Mouse (Mus musculus): ENCODE measurements around the gene Klhdc7b. TPM values are rescaled to one million over a fixed set of nuclear protein-coding genes. Genes with fewer than 3 reads are reported as not detected.

Klhdc7b gene
- polyA plus RNA-seq, 2 experiments: not detected

DNA sequence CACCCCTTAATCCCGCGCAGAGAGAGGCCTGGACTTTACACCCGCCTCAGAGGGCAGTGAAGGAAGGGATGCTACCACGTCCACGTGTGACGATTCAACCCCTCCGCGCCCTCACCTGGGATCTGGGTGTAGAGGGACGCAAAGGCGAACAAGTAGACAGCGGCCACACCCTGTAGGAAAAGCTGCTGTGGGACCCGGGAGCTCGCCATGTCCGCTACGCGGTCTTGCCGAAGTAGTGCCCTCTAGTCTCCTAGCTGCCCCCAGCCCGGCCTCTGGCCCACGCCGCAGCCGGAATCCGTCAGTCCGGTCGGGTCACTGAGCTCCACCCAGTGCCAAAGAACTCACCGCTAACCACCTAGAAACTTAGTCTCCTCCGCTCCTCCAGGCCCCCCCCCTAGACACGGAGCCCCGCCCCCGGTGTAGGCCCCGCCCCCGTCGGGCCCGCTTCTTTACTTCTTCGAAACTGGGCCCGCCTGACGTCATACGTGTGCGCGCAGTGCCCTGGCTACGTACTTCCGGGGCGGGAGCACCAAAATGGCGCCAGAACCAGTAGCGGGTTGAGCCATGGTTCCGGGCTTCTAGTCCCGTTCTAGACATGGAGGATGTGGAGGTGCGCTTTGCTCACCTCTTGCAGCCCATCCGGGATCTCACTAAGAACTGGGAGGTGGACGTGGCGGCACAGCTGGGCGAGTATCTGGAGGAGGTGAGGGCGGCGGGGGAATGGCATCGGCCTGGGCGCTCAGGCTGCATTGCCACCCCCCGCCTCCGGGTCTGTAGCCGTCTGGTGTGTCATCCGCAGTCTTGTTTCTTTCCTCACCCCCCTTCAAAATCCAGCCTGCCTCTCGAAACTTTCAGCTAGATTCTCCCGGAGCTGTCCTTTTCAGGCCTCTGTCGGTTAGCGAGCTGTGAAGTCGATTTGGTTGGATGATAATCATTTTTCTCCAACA lies 29.2 kb upstream of the Klhdc7b start, which contains the start of the genes Lmf2 and Ncaph2:
Gene Lmf2, minus strand, starts transcription at position 419 of the 947 bp plus-strand sequence.
Gene Ncaph2, plus strand, starts transcription at position 479 of the 947 bp plus-strand sequence.
- Histone ChIP-seq H3K9ac (ENCODE audit: low read depth, low read length, severe bottlenecking) (peak within 1 kb of the TSS; percentile 83), H3K27me3 (ENCODE audit: control insufficient read depth, insufficient read depth, low read length) (no peaks in the 10 kb centered on the region), H3K4me1 (ENCODE audit: control insufficient read depth, insufficient read depth, low read length) (peaks cover 18% of the 10 kb centered on the region), H3K9me3 (ENCODE audit: control insufficient read depth, low read length) (no peaks in the 10 kb centered on the region), H3K4me3 (replicated peaks; ENCODE audit: low read length) (peak within 1 kb of the TSS; percentile 89), H3K27ac (replicated peaks; ENCODE audit: low read depth, low read length) (peak within 1 kb of the TSS; percentile 89), H3K4me2 (replicated peaks; ENCODE audit: low read depth, low read length, severe bottlenecking) (peak within 1 kb of the TSS; percentile 77), H3K36me3 (ENCODE audit: control insufficient read depth, insufficient read depth, low read length) (peaks cover 46% of the 10 kb centered on the region)
- peak; percentile 51; the same call in 1 of the 2 replicates for TF ChIP-seq POLR2A (IDR thresholded peaks at IDR 0.05; ENCODE audit: borderline replicate concordance, extremely low read depth, insufficient read depth, insufficient read length)
- WGBS: under 1% methylated on average over 60 of the region's 64 CpGs
- ATAC-seq (ENCODE audit: low FRiP score, low read depth) (peak; percentile 94), DNase-seq (ENCODE audit: low spot score) (peak; percentile 95)

DNA sequence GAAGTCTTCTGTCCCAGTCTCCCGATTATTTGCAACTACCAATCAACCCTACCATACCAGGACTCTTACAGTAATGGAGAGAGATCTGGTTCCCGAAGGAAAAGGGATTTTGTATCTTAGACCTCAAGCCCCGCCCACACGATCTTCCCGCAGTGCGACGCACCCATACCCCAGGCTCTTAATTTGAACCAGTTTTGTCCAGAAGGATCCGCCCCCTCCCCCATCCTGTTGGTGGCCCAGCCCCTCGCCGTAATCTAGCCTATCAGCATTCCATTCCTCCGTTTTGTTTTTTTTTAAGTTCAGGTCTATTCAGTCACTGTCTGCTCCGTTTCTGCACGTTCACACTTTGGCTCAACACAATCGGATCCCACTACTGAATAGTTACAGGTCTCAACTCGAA lies 28.3 kb upstream of the Klhdc7b start:
- peak overlapping the region; percentile 89 for H3K4me3 ChIP-seq (replicated peaks; ENCODE audit: low read length)
- no peaks in the 10 kb centered on the region for H3K9me3 ChIP-seq (ENCODE audit: control insufficient read depth, low read length)
- peak; percentile 96 for DNase-seq (ENCODE audit: low spot score)
- H3K27me3 ChIP-seq (ENCODE audit: control insufficient read depth, insufficient read depth, low read length): no peaks in the 10 kb centered on the region
- under 1% methylated on average over 15 of the region's 15 CpGs for WGBS
- no peak for TF ChIP-seq POLR2A (IDR thresholded peaks at IDR 0.05; ENCODE audit: borderline replicate concordance, extremely low read depth, insufficient read depth, insufficient read length)
- H3K36me3 ChIP-seq (ENCODE audit: control insufficient read depth, insufficient read depth, low read length): peaks cover 47% of the 10 kb centered on the region
- peak overlapping the region; percentile 89 for H3K27ac ChIP-seq (replicated peaks; ENCODE audit: low read depth, low read length)
- ATAC-seq (ENCODE audit: low FRiP score, low read depth): peak; percentile 73
- H3K4me2 ChIP-seq (replicated peaks; ENCODE audit: low read depth, low read length, severe bottlenecking): peak overlapping the region; percentile 59
- H3K4me1 ChIP-seq (ENCODE audit: control insufficient read depth, insufficient read depth, low read length): peaks cover 18% of the 10 kb centered on the region
- peak overlapping the region; percentile 83 for H3K9ac ChIP-seq (ENCODE audit: low read depth, low read length, severe bottlenecking)

DNA sequence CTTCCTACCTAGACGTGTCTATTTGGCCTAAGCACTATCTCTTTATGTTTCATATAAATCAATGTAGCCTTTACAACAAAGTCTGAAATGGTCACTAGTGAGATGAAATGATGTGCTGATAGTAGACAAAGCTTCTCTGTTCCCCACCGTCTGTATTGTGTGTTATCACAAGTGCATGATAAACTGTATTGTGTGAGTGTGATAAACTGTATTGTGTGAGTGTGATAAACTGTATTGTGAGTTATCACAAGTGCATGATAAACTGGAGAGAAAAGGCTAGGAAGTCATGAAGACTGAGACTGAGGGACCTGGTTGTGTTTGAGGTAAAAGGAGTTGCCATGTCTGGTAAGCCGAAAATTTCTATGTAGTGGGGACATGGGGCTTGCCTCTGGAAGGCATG lies 25.9 kb upstream of the Klhdc7b start:
- H3K9me3 ChIP-seq (ENCODE audit: control insufficient read depth, low read length): no peaks in the 10 kb centered on the region
- 87% methylated on average over 3 of the region's 3 CpGs for WGBS
- no peaks in the 10 kb centered on the region for H3K27me3 ChIP-seq (ENCODE audit: control insufficient read depth, insufficient read depth, low read length)
- H3K4me2 ChIP-seq (replicated peaks; ENCODE audit: low read depth, low read length, severe bottlenecking): no peak overlapping the region
- no peak overlapping the region for H3K4me3 ChIP-seq (replicated peaks; ENCODE audit: low read length)
- TF ChIP-seq POLR2A (IDR thresholded peaks at IDR 0.05; ENCODE audit: borderline replicate concordance, extremely low read depth, insufficient read depth, insufficient read length): no peak
- peaks cover 18% of the 10 kb centered on the region for H3K4me1 ChIP-seq (ENCODE audit: control insufficient read depth, insufficient read depth, low read length)
- ATAC-seq (ENCODE audit: low FRiP score, low read depth) (no peak), DNase-seq (ENCODE audit: low spot score) (no peak)
- H3K27ac ChIP-seq (replicated peaks; ENCODE audit: low read depth, low read length): no peak overlapping the region
- peaks cover 44% of the 10 kb centered on the region for H3K36me3 ChIP-seq (ENCODE audit: control insufficient read depth, insufficient read depth, low read length)
- no peak overlapping the region for H3K9ac ChIP-seq (ENCODE audit: low read depth, low read length, severe bottlenecking)

DNA sequence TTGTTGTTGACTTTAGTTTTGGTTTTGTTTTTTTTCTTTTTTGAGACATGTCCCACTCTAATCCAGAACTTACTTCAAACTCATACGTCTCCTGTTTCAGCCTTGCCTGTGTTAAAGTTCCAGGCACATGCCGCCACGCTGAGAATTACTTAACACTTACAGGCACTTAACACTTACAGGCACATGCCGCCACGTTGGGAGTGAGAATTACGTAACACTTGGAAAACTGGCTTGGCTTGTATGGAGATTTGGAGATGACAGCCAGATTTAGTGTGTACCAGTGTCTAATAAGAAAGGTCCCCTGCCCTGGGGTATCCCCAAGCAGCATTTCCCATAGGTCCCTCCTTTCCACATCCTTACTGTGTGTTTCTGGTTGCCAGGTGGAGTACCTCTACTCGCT lies 21.7 kb upstream of the Klhdc7b start:
- no peak overlapping the region for H3K27ac ChIP-seq (replicated peaks; ENCODE audit: low read depth, low read length)
- H3K27me3 ChIP-seq (ENCODE audit: control insufficient read depth, insufficient read depth, low read length): no peaks in the 10 kb centered on the region
- peaks cover 80% of the 10 kb centered on the region for H3K36me3 ChIP-seq (ENCODE audit: control insufficient read depth, insufficient read depth, low read length)

DNA sequence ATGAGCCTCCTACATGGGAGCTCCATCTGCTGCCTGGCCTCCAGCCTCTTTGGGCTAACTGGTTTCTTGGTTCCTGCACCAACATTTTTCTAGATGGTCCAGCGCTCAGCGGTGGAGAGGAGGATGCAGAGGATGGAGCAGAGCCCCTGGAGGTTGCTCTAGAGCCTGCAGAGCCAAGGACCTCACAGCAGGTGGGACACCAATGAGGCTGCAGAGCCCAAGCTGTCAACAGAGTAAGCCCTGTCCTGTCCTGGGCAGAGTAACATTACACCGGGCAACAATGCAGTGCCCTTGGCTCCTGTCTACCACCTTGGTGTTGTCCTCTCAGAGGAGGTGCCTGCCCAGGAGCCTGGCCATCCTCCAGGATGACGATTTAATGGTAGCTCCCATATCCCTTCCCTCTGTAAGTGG lies 19.6 kb upstream of the Klhdc7b start:
- ATAC-seq (ENCODE audit: low FRiP score, low read depth): no peak
- Histone ChIP-seq H3K27me3 (ENCODE audit: control insufficient read depth, insufficient read depth, low read length) (no peaks in the 10 kb centered on the region), H3K4me3 (replicated peaks; ENCODE audit: low read length) (no peak overlapping the region), H3K27ac (replicated peaks; ENCODE audit: low read depth, low read length) (no peak overlapping the region), H3K9ac (ENCODE audit: low read depth, low read length, severe bottlenecking) (no peak overlapping the region), H3K36me3 (ENCODE audit: control insufficient read depth, insufficient read depth, low read length) (peaks cover 97% of the 10 kb centered on the region), H3K4me1 (ENCODE audit: control insufficient read depth, insufficient read depth, low read length) (no peaks in the 10 kb centered on the region), H3K9me3 (ENCODE audit: control insufficient read depth, low read length) (no peaks in the 10 kb centered on the region), H3K4me2 (replicated peaks; ENCODE audit: low read depth, low read length, severe bottlenecking) (no peak overlapping the region)
- DNase-seq (ENCODE audit: low spot score): no peak
- TF ChIP-seq POLR2A (IDR thresholded peaks at IDR 0.05; ENCODE audit: borderline replicate concordance, extremely low read depth, insufficient read depth, insufficient read length): no peak
- 96% methylated on average over 4 of the region's 4 CpGs for WGBS

More for the DNA sequence above, 21.7 kb upstream of the Klhdc7b start:
- Histone ChIP-seq H3K9ac (ENCODE audit: low read depth, low read length, severe bottlenecking) (no peak overlapping the region), H3K9me3 (ENCODE audit: control insufficient read depth, low read length) (no peaks in the 10 kb centered on the region), H3K4me2 (replicated peaks; ENCODE audit: low read depth, low read length, severe bottlenecking) (no peak overlapping the region), H3K4me1 (ENCODE audit: control insufficient read depth, insufficient read depth, low read length) (no peaks in the 10 kb centered on the region), H3K4me3 (replicated peaks; ENCODE audit: low read length) (no peak overlapping the region)
- no peak for DNase-seq (ENCODE audit: low spot score)
- no peak for TF ChIP-seq POLR2A (IDR thresholded peaks at IDR 0.05; ENCODE audit: borderline replicate concordance, extremely low read depth, insufficient read depth, insufficient read length)
- ATAC-seq (ENCODE audit: low FRiP score, low read depth): no peak
- WGBS: 83% methylated on average over 7 of the region's 7 CpGs

All from limb, embryonic 14.5 days (tissue).